Mouse (Mus musculus): Measurements from ENCODE around the gene Casp14.

The Casp14 gene

DNA sequence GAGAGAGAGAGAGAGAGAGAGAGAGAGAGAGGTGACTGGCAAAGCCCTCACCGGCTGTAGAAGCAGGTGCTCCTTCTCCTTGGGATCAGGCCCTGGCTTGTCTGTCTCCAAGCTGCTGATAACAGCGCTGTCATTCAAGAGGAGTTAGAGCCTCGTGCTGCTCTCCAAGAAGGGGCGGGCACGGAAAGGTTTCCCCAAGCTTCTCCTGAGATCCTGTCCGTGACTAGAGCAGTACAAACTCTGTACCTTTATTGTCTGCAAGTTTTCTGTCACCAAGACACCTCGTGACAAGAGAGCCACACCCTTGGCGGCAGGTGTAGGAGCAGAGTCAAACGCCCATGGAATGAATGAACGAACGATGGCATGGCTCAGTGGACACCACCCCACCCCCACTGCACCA, at the start of gene Casp14:
Gene Casp14, minus strand, starts transcription at position 239 of the 400 bp plus-strand sequence.
- in situ Hi-C loops (cut with MseI, MboI) = no loop called here

- in situ Hi-C loops (cut with MseI, MboI) = no loop called here
Observed at GRCm38 (mm10) chr10:78765570-78765969, 47.5 kb upstream of the Casp14 start.

DNA sequence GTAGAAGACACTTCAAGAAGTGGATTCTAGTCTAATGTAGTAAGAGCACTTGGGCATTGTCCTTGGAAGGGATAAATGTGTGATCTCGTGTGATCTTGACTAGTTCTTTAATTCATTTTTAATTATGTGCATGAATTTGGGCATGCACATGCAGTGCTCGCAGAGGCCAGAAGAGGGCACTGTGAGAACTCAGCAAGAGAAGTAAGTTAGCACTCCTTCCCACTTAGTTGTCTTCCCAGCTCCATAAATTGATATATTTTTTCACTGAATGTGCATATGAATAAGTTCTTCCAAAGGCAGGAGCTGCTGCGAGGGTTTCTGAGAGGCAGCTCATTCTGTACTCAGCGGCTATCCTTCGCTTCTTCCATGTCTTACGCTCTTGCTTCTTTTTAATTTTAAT, 37.9 kb upstream of the Casp14 start:
- in situ Hi-C loops (cut with MseI, MboI) = loop anchor here (5.0 to 10.0 kb wide), 2 partner anchors 359 to 361 kb away; no protein-coding TSS in a partner anchor

DNA sequence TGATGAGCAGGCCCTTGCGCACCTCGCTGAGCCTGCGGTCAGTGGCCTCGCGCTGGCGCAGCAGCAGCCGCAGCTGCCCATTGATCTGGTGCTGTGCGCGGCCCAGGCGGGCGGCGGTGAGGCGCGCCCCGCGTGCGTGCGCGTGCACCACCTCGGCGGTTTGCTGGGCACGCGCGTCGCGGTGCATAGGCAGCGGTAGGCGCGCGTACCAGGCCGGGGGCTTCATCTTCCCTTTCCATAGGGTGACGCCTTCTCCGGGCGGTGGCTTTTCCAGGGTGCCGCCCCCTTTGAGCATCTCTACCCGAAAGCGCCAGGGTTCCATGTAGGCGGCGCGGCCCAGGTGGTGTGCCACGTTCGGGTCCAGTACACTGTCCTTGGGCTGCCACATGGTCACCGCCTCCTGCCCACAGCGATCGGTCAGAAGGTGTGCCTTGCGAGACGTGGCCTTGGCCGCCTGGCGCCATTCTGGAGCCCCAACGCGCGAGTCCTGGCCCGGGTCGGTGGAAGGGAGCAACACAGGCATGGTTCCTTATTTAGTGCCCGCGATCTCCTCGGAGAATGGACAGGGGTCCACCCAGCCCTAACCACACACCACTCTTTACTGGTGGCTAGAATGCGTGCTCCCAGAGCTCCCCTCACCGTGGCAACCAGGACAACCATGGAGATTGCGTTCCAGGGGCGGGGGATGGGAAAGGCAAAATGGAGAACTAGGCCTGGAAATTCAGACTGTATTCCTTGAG, 34.5 kb upstream of the Casp14 start, which contains the start of gene Ccdc105:
Gene Ccdc105, minus strand, starts transcription at position 614 of the 740 bp plus-strand sequence.
- in situ Hi-C loops (cut with MseI, MboI) = loop anchor here in 1 of 2 experiments (10.0 kb wide), 1 partner anchor 362 kb away; no protein-coding TSS in a partner anchor

DNA sequence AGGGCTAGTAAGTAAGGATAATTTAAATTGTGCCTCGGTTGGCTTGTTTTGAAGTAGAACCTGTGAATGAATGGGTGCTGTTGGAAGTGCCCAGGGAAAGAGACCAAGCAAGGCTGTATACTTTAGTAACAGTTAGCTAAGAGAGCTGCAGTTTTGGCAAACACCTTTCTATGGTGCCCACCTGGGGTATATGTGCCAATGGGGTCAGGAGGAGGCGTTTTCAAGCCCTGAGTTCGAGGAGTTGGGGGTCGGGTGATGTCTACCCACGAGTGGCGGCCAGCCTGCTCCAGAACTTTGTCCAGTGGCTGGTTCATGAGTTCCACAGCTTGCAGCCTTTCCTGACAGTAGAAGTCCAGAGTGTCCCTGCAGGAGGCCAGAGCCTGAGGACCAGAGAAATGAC, 30.9 kb upstream of the Casp14 start:
- in situ Hi-C loops (cut with MseI, MboI) = loop anchor here (10.0 to 25.0 kb wide), 2 partner anchors 114 to 212 kb away; no protein-coding TSS in a partner anchor

GRCm38 (mm10) chr10:78748161-78748560, 30.1 kb upstream of the Casp14 start:
- in situ Hi-C loops (cut with MseI, MboI) = loop anchor here (10.0 to 25.0 kb wide), 2 partner anchors 113 to 211 kb away; no protein-coding TSS in a partner anchor

DNA sequence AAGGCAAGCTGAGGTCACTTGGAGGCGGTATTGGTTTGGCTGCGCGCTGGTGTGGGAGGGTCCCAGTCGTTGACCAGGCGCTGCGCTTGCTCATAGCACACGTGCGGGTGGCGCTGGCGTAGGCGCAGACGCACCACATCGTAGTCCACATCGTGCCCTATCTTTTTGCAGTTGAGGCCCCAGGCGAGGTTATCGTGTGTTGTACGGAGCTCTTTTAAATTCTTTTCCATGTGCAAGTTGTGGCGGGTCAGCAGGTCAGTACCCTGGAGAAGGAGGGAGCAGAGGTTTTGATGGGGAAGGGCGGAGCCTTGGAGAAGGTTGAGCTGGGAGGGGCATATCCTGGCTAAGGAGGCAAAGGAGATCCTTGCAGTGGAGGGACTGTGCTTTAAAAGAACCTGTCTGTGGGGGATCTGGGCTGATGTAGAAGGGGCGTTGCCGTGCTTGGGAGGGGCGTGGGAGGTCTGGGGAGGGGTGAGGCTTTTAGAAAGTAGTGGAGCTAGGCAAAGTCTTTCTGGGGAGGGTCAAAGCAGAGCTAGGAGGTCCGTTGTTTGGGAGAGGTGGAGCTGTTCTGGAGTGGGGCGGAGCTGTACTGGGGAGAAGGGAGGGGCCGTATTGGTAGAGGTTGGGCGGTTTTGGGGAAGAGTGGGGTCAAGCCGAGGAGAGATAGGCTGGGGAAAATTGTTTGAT, 29.1 kb upstream of the Casp14 start:
- in situ Hi-C loops (cut with MseI, MboI) = loop anchor here (10.0 to 25.0 kb wide), 2 partner anchors 112 to 210 kb away; no protein-coding TSS in a partner anchor

DNA sequence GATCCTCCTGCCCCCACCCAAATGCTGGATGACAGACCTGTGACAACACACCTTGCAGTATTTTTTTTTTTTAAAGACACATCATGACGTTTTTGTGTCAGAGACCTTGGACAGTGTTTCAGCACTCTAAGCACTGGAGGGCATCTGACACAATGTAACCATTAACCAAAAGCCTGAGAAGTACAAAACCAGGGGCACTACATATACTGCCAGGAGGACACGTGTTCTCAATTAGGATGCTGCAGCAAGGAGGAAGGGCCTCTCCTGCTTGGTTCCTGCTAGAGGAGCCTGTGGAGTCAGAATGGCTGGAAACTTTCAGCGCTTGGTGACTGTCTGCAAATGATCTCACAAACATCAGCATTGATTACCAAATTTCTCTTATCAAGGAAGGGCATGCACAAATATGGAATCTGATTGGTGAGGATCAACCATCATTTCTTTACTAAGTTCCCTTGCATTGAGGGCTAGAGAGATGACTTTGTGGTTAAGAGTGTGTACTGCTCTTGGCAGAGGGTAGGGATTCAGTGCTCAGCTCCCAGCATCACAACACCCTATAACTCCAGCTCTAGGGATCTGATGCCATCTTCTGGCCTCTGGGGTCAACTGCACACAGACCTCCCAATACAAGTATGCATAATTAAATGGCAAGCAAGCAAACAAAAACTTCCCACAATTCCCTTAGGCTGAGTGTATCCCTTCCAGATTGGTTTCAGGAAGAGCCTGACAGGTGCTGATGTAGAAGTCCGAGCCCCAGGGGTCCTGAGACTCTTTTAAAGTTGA, 27.5 kb upstream of the Casp14 start:
- in situ Hi-C loops (cut with MseI, MboI) = loop anchor here (10.0 to 25.0 kb wide), 2 partner anchors 111 to 208 kb away; no protein-coding TSS in a partner anchor

DNA sequence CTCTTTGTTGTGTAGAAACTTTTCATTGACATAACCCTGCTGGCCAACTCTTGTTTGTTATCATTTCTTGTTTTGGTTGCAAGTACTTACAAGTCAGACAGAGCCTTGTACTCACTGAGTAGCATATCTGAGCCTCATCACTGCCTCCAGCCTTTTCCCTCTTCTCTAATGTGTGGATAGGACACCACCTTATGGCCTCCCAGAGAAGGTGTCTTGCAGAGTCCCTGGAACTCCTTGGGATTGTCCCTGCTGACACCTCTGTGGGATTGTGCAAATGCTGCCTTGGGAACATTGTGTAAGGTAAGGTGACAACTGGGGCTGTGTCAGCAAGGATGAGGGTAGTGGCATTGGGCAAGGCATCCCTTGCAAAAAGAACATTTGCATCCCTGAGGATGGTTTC, 25.6 kb upstream of the Casp14 start:
- in situ Hi-C loops (cut with MseI, MboI) = loop anchor here (5.0 to 25.0 kb wide), 3 partner anchors 109 to 206 kb away; no protein-coding TSS in a partner anchor

GRCm38 (mm10) chr10:78739821-78740220, 21.7 kb upstream of the Casp14 start:
- in situ Hi-C loops (cut with MseI, MboI) = loop anchor here (5.0 to 25.0 kb wide), 3 partner anchors 105 to 203 kb away; no protein-coding TSS in a partner anchor

DNA sequence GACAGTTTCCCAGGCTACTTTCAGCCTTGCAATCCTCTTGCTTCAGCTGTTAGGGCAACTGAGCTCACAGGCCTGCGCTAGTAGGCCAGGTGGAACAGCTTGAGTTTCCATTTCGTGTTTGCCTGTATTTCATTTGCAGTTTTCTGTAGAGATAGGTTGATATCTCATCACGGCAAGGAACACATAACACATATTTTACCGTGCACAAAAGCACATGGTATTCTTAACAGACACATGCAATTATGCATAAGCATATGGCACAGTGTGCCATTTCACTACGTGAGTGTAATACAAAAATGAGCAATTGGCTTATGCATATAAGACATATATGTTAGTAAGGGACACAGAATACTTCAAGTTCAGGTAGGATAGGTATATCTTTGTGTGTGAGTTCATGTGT, 9.8 kb upstream of the Casp14 start:
- in situ Hi-C loops (cut with MseI, MboI) = loop anchor here in 1 of 2 experiments (25.0 kb wide), 1 partner anchor 191 kb away; no protein-coding TSS in a partner anchor

GRCm38 (mm10) chr10:78727035-78727434, 8.9 kb upstream of the Casp14 start:
- in situ Hi-C loops (cut with MseI, MboI) = loop anchor here in 1 of 2 experiments (25.0 kb wide), 1 partner anchor 190 kb away; no protein-coding TSS in a partner anchor

- in situ Hi-C loops (cut with MseI, MboI) = no loop called here
Observed at GRCm38 (mm10) chr10:78723416-78723815, 5.3 kb upstream of the Casp14 start.

DNA sequence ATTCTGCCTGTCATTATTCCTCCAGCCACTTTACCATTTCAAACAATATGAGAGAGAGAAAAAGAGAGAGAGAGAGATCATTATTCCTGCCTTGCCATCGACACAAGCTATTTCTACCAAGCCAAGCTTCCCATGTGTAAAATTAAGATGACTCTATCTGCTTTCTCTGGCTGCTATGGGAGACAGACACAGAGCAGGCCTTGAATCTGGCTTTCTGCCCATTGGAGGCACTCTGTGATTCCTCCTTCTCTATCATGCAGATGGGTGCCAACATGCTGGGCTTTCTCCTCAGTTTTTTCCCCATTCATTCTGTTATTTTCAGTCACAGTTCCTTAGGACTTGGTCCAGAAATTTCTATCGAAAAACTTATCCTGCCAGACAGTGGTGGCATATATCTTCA, 4.6 kb upstream of the Casp14 start:
- in situ Hi-C loops (cut with MseI, MboI) = no loop called here

DNA sequence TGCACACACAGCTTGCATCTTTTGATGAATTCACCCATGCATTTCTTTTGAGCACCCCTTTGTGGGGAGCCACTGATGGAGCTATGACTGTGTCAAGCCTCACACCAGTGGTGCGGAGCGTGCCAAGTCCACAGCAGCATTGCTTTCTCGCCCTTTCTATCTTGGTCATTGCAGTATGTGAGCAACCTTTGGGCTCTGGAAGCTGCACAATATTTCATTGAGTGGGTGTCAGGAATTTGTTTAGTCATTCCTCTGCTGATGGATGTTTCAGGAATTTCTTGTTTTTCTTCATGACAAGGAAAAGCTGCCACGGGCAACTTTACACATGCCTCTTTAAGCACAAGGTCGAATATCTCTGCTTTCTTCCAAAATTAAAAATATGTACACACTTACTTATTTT, 3.9 kb upstream of the Casp14 start:
- in situ Hi-C loops (cut with MseI, MboI) = no loop called here

DNA sequence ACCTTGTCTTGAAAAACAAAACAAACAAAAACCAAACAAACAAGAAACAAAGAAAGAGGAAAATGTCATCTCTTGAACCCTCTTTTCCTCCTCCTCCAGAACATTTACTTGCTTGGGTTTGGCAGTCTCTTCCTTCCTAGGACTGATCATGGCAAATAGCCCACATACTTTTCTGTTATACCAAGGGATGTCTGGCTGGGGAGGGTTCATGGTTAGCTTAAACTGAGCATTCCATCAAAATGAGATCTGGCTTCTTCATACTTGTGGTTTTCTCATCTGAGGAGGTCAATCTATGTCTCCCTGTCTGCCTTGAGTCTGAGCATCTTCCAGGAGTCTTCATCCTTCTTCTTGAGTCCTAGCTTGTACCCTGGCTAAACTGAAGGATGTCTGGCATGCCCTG, 1.9 kb downstream of the Casp14 start:
- in situ Hi-C loops (cut with MseI, MboI) = no loop called here

DNA sequence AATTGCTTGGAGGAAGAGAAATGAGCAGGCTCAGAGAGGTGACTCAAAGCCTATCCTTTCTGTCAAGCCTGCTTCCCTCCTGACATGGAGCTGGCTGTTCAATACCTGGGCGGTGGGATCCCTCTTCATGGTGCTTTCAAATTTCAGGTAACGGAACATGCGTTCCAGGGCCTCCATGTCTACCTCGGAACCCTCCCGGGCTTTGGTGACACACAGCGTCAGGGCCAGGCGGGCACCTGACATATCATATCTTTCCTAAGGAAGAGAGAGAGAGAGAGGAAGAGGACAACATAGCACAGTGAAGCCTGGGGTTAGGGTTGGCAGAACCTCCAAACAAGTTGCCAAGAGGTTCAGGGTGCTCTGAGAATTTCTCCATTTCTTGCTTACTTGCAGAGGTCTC, 2.9 kb downstream of the Casp14 start:
- in situ Hi-C loops (cut with MseI, MboI) = no loop called here

DNA sequence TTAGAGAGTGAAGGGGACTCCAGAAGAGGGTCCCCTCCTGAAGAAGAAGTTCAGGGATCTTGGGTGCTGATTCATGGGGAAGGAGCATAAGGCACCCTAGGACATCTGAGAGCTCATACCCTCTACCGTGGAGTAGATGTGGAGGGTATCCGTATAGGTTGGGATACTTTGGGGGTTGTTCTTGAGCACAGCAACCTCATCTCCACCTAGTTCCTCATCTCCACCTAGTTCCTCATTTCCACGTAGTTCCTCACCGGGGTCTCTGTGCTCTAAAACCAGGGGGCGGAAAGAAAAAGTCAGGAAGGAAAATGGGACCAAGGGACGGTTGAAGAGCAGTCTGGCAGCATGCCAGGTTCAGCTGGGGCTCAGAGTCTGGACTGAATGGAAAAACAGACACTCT, 4.0 kb downstream of the Casp14 start:
- in situ Hi-C loops (cut with MseI, MboI) = no loop called here

DNA sequence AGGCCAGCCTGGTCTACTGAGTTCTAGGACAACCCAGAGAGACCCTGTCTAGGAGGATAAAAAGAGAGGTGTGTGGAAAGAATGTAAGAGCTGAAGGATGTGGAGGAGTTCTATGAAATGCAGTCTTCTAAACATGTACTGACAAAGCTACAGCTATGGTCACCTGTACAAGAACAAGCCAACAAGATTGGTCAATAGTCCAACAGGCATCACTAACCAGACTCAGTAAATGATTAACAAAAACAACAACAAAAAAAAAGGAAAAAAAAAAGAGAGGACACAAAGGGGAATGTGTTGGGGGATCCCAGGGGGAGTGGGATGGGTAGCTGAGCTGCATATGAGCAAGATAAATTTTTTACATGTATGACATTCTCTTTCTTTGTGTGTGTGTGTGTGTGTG, 7.4 kb downstream of the Casp14 start:
- in situ Hi-C loops (cut with MseI, MboI) = no loop called here

DNA sequence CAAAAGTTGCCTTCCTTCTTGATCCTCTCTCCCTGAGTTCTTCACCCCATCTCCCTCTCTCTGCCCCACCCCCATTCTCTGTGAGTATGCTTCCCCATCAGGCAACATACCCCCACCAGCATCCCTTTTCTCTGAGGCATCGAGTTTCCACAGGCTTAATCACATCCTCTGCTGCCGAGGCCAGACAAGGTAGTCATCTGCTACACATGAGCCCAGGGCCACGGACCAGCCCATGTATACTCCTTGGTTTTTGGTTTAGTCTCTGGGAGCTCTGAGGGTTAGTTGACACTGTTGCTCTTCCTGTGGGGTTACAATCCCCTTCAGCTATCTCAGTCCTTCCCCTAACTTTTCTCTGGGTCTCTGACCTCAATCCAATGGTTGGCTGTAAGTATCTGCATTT, 17.2 kb downstream of the Casp14 start:
- in situ Hi-C loops (cut with MseI, MboI) = no loop called here

DNA sequence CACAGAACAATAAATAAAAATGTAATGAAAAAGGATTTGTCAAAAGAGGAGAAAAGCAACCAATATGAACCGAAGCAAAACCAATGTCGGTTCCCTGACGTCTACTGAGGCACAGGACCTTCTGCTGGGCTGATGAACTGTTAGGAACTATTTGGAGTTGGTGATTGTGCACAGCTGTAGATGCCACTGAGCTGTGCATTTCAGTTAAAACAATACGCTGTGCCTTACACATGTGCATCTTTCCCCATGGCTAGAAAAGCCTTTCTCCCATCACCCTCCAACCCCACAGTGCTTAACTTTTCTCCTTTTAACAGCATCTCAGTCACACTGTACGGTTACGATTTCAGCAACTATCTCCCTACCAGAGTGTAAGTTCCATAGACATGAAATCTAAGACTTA, 28.1 kb downstream of the Casp14 start:
- in situ Hi-C loops (cut with MseI, MboI) = no loop called here

Measured in mouse trophoblast stem cell (cell line).